Mouse (Mus musculus): ENCODE measurements around the gene Ash1l.

Ash1l gene

GRCm38 (mm10) chr3:89091811-89092508 lies 141.5 kb downstream of the Ash1l start:
- DNase-seq (ENCODE audit: low spot score), result no peak

DNA sequence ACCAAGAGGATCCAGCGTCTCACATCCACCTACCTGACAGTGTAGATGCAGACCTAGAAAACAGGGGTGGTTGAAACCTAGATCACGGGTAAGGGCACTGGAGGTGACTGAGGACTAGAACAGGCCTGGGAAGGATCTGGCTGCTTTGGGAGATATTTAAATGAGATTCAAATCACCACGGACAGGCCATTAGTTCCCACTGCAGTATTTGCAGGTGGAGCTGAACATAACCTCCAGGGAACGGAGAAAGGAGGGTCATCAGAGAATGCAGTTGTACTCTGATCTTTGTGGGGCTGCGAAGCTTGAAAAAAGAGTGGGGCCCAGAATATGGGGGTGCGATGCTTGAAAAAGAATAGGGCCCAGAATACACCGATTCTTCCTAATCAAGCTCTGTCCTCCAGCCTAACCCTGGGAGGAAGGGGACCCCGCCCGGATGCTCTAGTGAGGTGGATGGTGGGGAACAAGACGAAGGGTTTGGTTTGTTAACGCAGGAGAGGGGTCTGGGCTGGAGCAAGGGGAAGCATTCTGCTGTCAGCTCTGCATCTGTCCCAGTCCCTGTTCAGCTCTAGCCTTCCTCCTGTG lies 142.2 kb downstream of the Ash1l start:
- DNase-seq (ENCODE audit: low spot score), result no peak

DNA sequence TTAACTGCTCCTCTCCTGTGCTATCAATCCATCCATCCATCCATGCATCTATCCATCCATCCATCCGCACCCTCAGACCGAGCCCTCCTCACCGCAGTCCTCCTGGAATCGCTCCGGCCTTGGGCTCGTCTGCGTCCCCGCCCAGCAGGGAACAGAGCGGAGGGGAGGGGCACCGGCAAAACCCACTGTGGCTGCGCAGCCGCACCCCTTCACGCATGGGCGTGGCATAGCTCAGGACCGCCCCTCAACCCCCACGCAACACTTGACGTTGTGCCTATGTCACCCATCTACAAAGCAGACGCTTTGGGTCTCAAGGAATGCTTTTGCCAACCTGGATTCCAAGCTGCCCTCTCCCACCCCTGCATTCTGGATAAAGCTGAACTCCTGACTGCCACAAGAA lies 142.8 kb downstream of the Ash1l start, which contains the start of gene Rusc1:
Gene Rusc1, minus strand, starts transcription at position 137 of the 400 bp plus-strand sequence.
- DNase-seq (ENCODE audit: low spot score), result no peak

- DNase-seq (ENCODE audit: low spot score), result no peak
Measured at GRCm38 (mm10) chr3:89094021-89094420, 143.6 kb downstream of the Ash1l start.

GRCm38 (mm10) chr3:89100811-89101210 lies 150.4 kb downstream of the Ash1l start, which contains the start of gene Gm43738:
Gm43738 (minus strand) TSS chr3:89101099.
- no peak for DNase-seq (ENCODE audit: low spot score)

DNA sequence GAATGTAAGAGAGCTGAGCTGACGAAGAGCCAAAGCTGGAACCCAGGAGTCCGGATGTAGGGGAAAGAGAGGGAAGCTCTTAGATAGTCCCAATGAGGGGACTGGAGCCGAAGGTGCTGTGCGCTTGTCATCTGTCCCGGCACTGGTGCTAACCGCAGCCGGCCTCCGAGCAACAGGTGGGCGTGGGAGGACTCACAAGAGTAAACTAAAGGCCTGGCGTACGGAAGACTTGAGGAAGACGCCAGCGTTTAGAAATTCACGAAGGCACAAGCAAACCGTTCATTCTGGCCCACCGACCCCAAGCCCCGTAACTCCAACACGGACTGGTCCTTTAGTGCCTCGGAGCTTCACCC lies 151.0 kb downstream of the Ash1l start:
- DNase-seq (ENCODE audit: low spot score), result no peak

DNA sequence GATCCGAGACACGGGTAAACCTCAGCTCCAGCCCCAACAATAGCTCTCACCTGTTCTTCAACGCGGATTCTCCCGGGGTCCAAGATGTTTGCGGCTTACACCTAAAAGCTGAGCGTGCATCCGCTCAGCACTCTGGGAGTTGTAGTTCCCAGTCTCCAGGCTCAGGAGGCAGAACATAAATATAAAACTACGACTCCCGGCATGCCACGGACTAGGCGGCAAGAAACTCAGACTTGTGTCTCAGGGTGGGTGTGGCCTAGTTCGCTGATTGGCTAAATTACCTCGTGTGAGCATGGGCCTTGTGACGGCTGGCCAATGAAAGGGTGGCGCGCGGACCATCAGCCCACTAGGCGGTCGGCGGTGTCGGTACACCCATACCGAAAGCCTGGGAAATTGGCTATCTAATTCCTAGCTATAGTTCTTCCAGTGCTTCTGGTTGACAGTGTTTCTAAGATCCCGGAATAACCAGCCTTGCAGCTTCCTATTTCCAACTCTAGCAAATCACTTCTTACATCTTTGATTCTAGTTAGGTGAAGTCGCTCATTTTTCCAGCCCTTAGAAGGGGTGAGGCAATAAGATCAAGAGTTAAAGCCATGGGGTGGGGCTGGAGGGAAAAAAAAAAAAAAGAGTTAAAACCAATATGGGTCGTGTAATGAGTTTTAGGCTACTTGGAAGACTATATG lies 151.5 kb downstream of the Ash1l start, which contains the start of gene Fdps:
Gene Fdps, minus strand, starts transcription at position 148 of the 683 bp plus-strand sequence.
- peak; percentile 98 for DNase-seq (ENCODE audit: low spot score)

DNA sequence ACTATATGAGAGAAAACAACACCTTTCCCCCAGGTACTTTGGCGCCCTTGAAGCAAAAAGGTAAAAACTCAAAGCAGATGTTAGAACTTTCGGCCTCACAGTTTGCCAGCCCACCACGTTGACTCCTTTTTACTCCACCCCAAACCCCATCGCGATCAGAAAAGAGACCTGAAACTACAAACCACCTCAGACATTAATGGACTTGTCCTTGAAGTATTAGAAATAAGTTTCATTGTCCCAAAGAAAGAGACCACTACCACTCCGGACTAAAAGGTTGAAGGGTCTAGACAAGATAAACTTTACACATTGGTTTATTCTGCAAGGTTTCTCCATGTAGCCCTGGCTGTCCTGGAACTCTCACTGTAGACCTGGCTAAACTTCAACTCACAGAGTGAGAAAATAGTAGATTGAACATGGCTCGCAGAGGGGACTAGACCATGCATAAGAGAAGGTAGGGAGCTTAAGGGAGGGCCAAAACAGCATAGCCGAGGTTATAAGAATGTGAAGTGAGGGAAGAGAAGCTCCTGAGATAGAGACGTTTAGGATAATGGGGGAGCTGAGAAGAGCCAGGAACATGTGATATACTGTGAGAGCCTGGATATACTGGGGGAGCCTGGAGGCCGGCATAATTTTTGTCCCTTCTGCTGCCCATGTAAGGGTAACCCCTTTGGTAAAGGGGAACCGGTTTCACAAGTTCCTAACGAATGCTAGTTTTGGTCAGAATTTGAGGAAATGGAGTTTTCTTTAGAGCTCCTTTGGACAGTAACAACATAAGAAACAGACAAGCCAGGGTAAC lies 152.3 kb downstream of the Ash1l start:
- no peak for DNase-seq (ENCODE audit: low spot score)

GRCm38 (mm10) chr3:89103291-89103595 lies 152.8 kb downstream of the Ash1l start:
- no peak for DNase-seq (ENCODE audit: low spot score)

GRCm38 (mm10) chr3:89106881-89107280 lies 156.5 kb downstream of the Ash1l start:
- no peak for DNase-seq (ENCODE audit: low spot score)

GRCm38 (mm10) chr3:89107545-89107944 lies 157.1 kb downstream of the Ash1l start:
- no peak for DNase-seq (ENCODE audit: low spot score)

DNA sequence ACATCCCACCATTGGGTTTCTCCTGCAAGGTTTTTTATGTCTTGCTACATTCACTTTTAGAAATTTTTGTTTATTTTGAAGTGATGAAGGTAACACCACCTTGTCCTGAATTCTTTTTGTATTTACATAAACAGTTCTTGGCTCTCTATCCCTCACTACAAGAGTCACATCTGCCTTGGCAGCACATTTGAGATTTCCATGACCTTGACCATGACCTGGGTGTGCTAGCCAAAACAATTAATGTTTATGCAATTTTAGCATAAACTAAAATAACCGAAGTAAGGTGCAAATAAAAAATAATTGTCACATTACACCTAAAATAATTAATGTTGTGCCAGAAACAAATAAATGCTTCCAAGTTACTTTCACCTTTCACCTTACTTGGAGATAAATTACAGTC lies 157.7 kb downstream of the Ash1l start:
- no peak for DNase-seq (ENCODE audit: low spot score)

DNA sequence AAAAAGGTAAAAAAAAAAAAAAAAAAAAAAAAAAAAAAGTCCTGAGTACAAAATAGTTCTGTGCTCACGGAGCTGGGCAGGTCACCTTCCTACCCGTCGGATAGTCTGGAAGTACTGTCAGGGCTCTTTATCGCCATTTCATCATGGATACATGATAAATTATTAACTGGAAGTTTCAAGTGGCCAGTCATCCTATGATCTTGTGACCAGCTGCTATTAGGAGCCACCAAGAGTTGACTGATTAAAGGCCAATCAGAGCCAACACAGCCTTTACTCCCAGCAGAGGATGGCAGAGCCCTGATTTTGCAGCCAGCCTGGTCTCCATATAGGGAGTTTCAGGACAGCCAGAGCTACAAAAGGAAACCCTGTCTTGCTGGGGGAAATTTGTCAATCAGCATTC lies 162.6 kb downstream of the Ash1l start:
- DNase-seq (ENCODE audit: low spot score), result no peak

DNA sequence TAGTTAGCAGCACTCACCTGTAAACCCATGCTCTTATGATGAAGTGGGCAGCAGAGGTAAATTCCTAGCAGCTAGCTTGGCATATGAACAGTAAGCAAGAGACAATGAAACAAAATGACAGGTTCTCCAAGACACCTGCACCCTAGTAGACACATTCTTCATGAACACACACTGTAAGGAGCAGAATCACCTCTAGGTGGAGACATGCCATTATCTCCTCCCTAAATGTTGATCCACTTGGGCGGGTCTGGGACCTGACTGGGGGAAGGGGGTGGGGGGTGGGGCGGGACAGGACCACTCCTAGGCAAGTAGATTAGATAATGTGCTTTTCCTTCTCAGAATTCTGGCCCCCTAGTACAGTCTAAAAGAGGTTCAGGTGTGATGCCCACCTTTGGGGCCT lies 165.1 kb downstream of the Ash1l start:
- DNase-seq (ENCODE audit: low spot score), result no peak

GRCm38 (mm10) chr3:89123313-89123712 lies 172.9 kb downstream of the Ash1l start:
- no peak for DNase-seq (ENCODE audit: low spot score)

DNA sequence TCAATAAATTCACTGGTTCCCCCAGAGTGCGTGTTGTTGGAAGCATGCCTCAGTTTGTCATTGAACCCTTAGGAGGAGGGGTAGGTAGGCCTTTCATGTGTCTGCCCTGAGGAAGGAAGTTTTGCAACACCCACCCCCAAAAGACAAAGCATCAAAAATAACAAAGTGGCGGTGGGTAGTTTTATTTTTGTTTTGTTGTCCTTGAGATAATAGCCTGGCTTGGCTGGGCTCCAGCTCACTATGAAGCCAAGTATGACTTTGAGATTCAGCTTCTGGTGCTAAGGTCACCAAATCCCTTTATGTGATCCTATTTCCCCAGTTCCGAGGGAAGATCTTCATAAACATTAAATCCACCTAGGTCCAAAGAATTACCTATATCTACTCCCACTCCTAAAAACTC lies 173.8 kb downstream of the Ash1l start:
- no peak for DNase-seq (ENCODE audit: low spot score)

DNA sequence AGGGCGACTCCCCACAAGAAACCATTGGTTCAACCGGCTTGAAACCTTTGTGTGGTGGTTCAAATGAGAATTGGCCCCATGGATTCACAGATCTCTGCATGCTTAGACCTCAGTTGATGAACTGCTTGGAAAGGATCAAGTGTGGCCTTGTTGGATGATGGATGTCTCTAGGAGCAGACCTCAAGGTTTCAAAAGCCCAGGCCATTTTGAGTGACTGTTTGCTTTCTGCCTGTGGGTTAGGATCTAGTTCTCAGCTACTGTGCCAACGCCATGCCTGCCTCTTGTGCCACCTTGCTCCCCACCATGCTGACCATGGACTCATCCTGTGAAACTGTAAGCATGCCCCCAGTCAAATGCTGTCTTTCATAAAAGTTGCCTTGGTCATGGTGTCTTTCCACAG lies 175.6 kb downstream of the Ash1l start:
- no peak for DNase-seq (ENCODE audit: low spot score)

All from layer of hippocampus, adult 9-10 months (tissue).